Mouse (Mus musculus): ENCODE results near the gene Rab12. TPM values are rescaled to one million over a fixed set of nuclear protein-coding genes. Genes with fewer than 3 reads are reported as not detected.

The Rab12 gene
- total RNA-seq, 2 experiments from 2014 or later: 131 to 163 TPM

DNA sequence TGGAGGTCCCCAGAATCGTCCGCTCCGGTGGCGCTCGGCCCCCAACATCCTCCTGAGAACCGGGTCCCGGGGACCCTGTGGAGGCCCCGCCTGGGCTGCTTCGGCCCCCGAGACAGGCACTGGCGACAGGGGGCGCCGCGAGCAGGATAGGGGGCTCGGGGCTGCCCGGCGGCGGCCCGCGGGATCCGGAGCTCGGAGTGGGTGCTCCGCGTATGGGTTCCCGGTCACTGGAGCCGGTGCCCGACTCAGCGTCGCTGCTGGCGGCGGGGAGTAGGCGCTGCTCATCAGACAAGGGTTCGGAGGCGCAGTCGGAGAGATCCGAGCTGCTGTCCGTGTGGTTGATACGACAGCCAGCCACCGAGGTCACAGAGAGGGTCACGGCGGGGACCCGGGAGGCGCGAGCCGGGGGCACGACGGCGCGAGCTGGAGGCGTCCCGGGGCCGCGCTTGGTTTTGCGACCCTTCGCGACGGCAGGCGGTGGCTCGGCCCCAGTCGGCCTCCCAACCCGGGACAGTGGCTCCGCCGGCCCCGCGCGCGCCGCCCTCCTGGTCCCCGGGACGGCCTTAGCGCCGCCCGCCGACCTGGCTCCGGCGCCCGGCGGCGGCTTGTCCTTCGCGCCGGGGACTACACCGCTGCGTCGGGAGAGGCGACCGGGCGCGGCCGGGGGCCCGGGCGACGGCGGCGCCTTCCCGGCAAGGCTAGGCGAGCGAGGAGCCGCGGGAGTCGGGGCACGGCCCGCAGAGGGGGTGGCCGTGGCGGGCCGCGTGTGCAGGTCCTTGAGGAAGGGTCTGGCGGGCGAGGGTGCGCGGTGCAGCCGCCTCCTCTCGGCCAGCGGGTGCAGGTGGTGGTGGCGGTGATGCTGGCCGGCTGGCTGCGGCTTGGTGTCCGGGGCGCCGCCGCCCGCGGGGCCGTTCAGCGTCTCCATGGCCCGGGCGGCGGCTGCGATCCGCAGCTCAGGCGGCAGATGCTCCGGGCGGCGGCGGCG lies 70.8 kb downstream of the Rab12 start:
- peak; percentile 42 for DNase-seq

DNA sequence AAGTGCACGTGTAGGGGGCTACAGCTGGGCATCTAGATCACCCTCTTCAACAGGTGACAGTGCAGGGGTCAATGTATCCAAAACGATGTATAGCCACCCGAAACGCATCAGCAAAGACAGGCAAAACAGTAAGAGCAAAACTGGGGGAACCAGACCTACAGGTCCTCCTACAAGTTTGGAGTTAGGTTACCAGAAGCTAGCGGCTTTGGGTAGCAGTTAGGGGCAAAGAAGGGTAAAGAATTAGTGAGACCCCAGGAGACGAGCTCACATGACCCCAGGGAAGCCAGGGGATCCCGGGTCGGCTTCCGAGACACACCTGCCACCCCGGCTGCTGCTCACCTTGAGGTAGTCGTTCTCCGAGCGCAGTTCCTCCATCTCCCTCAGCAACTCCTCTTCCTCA lies 71.6 kb downstream of the Rab12 start:
- no peak for DNase-seq

- no peak for DNase-seq
These were observed 72.6 kb downstream of the Rab12 start for GRCm38 (mm10) chr17:66447007-66447312.

- no peak for DNase-seq
These were observed 73.1 kb downstream of the Rab12 start for GRCm38 (mm10) chr17:66446196-66447006.

Other genes with a start within 250 kb of the Rab12 start
- gene Mtcl1, start 70.0 kb downstream of the Rab12 start, total RNA-seq (2021): 1 to 10 TPM; 6.0 to 6.3 TPM
- gene Themis3, start 74.9 kb upstream of the Rab12 start, total RNA-seq (2021): under 1 TPM in 1 of 2 experiments, not detected in 1; 0.10 TPM